Mouse (Mus musculus): Measurements from ENCODE around the gene Mme. TPM values are rescaled to one million over a fixed set of nuclear protein-coding genes. Genes with fewer than 3 reads are reported as not detected.

Gene Mme
- polyA plus RNA-seq, 1 experiment: 1.4 TPM

DNA sequence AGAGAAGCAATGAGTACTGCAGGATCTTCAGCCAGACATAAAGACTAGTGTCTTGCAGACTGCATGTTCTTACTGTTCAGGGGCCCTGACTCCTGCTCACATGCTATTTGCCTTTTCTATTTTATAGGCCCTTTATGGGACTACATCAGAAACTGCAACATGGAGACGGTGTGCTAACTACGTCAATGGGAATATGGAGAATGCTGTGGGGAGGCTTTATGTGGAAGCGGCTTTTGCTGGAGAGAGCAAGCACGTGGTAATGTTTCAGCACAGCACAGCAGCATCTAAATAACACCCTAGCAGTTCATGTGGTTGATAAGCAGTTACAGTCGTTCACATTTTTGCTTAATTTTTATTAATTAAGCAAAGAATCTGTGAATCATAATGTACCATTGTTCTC lies 103.7 kb downstream of the Mme start:
- Histone ChIP-seq H3K27me3 (ENCODE audit: control insufficient read depth, insufficient read depth, low read length) (no peaks in the 10 kb centered on the region), H3K4me1 (replicated peaks; ENCODE audit: control insufficient read depth, insufficient read depth, low read length) (no peaks in the 10 kb centered on the region), H3K36me3 (ENCODE audit: control insufficient read depth, insufficient read depth, low read length) (no peaks in the 10 kb centered on the region), H3K27ac (ENCODE audit: control insufficient read depth, insufficient read depth, low read length) (no peak overlapping the region), H3K4me3 (ENCODE audit: control insufficient read depth, insufficient read depth, low read length) (no peak overlapping the region)
- no peak for TF ChIP-seq POLR2A (IDR thresholded peaks at IDR 0.05; ENCODE audit: control insufficient read depth, extremely low read depth, insufficient read depth, low read length, poor library complexity)
- no peak for TF ChIP-seq CTCF (IDR thresholded peaks at IDR 0.05; ENCODE audit: borderline replicate concordance, control insufficient read depth, extremely low read depth, insufficient read depth, low read length, poor library complexity)
- WGBS: 83% methylated on average over 5 of the region's 5 CpGs
- DNase-seq: no peak

DNA sequence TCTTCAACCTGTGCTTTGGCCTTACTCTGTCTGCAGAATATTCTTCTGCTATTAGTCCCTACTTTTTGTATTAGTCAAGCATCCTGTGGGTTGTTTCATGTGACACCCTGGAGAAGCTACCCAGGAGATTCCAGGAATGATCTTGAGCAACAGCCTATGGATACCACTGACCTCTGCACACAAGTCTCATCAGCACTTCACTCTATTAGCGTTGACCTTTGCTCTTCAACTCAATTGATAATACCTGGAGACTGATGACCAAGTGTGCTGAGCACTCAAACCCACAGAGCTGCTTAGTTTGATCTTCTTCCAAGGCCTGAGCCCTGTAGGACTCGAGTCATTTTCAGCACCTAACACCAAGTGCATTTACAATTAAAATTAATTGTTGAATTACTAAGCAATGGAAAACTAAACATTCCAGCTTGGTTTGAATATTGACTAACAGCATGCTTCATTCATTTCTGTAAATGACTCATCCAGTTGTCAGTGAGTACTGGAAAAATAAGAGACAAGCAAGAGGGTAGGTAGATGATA lies 107.6 kb downstream of the Mme start:
- DNase-seq: no peak
- no peaks in the 10 kb centered on the region for H3K27me3 ChIP-seq (ENCODE audit: control insufficient read depth, insufficient read depth, low read length)
- H3K4me3 ChIP-seq (ENCODE audit: control insufficient read depth, insufficient read depth, low read length): no peak overlapping the region
- H3K27ac ChIP-seq (ENCODE audit: control insufficient read depth, insufficient read depth, low read length): no peak overlapping the region
- TF ChIP-seq POLR2A (IDR thresholded peaks at IDR 0.05; ENCODE audit: control insufficient read depth, extremely low read depth, insufficient read depth, low read length, poor library complexity) (no peak), CTCF (IDR thresholded peaks at IDR 0.05; ENCODE audit: borderline replicate concordance, control insufficient read depth, extremely low read depth, insufficient read depth, low read length, poor library complexity) (no peak)
- H3K36me3 ChIP-seq (ENCODE audit: control insufficient read depth, insufficient read depth, low read length): no peaks in the 10 kb centered on the region
- 76% methylated on average over 2 of the region's 2 CpGs for WGBS
- no peaks in the 10 kb centered on the region for H3K4me1 ChIP-seq (replicated peaks; ENCODE audit: control insufficient read depth, insufficient read depth, low read length)

DNA sequence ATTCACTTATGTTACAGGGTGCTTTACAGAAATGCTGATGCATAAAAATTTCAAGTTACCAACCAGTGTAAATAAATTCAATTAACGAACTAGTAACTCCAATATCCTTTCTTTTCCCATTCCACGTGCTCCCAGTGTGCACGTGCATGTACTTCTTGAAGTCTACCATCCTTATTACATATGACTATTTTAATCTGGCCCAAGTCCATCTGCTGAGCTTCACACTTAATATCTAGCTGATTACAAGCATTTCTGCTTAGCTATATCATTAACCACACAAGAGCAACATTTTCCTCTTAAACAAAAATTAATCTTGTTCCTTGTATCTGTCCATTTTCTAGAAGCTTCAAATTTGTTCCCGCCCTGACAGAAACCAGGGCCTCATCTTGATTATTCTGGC lies 108.9 kb downstream of the Mme start:
- H3K27me3 ChIP-seq (ENCODE audit: control insufficient read depth, insufficient read depth, low read length): no peaks in the 10 kb centered on the region
- H3K36me3 ChIP-seq (ENCODE audit: control insufficient read depth, insufficient read depth, low read length): no peaks in the 10 kb centered on the region
- H3K4me3 ChIP-seq (ENCODE audit: control insufficient read depth, insufficient read depth, low read length): no peak overlapping the region
- TF ChIP-seq POLR2A (IDR thresholded peaks at IDR 0.05; ENCODE audit: control insufficient read depth, extremely low read depth, insufficient read depth, low read length, poor library complexity) (no peak), CTCF (IDR thresholded peaks at IDR 0.05; ENCODE audit: borderline replicate concordance, control insufficient read depth, extremely low read depth, insufficient read depth, low read length, poor library complexity) (no peak)
- H3K4me1 ChIP-seq (replicated peaks; ENCODE audit: control insufficient read depth, insufficient read depth, low read length): no peaks in the 10 kb centered on the region
- H3K27ac ChIP-seq (ENCODE audit: control insufficient read depth, insufficient read depth, low read length): no peak overlapping the region
- DNase-seq: no peak
- 92% methylated on average over 4 of the region's 4 CpGs for WGBS

DNA sequence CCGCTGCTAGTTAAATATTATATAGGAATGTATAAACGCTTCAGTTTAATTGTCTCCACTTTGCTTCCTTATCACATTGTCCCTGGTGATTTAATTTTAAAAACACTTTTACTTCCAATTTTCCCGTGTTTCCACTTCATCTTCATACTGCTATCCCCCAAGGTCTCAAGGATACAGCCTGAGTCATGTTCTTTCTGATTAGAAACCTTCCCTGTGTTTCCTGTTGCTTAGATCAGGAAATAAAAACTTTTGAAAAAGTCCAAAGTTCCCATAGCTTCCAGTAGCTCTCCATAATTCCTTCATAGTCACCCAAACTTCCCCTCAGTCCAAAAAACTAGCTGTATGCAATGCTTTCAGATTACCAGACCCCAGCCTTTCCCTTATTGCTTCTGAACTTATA lies 109.4 kb downstream of the Mme start:
- no peak for TF ChIP-seq POLR2A (IDR thresholded peaks at IDR 0.05; ENCODE audit: control insufficient read depth, extremely low read depth, insufficient read depth, low read length, poor library complexity)
- no peak for TF ChIP-seq CTCF (IDR thresholded peaks at IDR 0.05; ENCODE audit: borderline replicate concordance, control insufficient read depth, extremely low read depth, insufficient read depth, low read length, poor library complexity)
- no peak for DNase-seq
- no peaks in the 10 kb centered on the region for H3K27me3 ChIP-seq (ENCODE audit: control insufficient read depth, insufficient read depth, low read length)
- no peaks in the 10 kb centered on the region for H3K36me3 ChIP-seq (ENCODE audit: control insufficient read depth, insufficient read depth, low read length)
- H3K27ac ChIP-seq (ENCODE audit: control insufficient read depth, insufficient read depth, low read length): no peak overlapping the region
- no peak overlapping the region for H3K4me3 ChIP-seq (ENCODE audit: control insufficient read depth, insufficient read depth, low read length)
- WGBS: 77% methylated on average over 3 of the region's 3 CpGs
- H3K4me1 ChIP-seq (replicated peaks; ENCODE audit: control insufficient read depth, insufficient read depth, low read length): no peaks in the 10 kb centered on the region

DNA sequence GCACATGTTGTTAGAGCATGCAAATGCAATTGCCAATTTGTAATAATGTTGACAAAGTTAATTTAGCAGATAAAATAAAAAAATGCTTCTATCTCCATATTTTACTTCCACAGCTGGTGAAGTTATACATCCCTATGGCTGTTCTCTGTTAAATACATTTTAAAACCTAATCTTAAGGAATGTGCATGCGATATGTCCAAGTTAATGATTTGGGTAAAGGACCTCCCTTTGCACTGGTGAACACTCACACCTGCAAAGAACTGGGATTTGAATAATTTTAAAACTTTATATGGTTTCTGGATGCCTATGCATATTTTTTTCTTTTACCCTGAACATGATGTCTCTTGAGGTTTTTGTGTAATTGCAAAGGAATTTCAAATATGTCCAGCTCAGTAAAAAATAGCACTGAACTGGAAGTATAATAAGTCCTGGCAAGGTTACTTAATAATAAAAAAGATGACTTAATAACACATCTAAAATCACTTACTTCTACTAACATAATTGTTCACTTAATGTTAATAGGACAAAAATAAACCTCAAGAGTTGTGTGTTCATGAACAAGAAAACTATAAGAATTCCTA lies 110.4 kb downstream of the Mme start:
- no peak for DNase-seq
- 96% methylated on average over 1 of the region's 1 CpGs for WGBS
- H3K4me3 ChIP-seq (ENCODE audit: control insufficient read depth, insufficient read depth, low read length): no peak overlapping the region
- H3K27me3 ChIP-seq (ENCODE audit: control insufficient read depth, insufficient read depth, low read length): no peaks in the 10 kb centered on the region
- H3K4me1 ChIP-seq (replicated peaks; ENCODE audit: control insufficient read depth, insufficient read depth, low read length): no peaks in the 10 kb centered on the region
- H3K27ac ChIP-seq (ENCODE audit: control insufficient read depth, insufficient read depth, low read length): no peak overlapping the region
- no peaks in the 10 kb centered on the region for H3K36me3 ChIP-seq (ENCODE audit: control insufficient read depth, insufficient read depth, low read length)
- TF ChIP-seq POLR2A (IDR thresholded peaks at IDR 0.05; ENCODE audit: control insufficient read depth, extremely low read depth, insufficient read depth, low read length, poor library complexity) (no peak), CTCF (IDR thresholded peaks at IDR 0.05; ENCODE audit: borderline replicate concordance, control insufficient read depth, extremely low read depth, insufficient read depth, low read length, poor library complexity) (no peak)

DNA sequence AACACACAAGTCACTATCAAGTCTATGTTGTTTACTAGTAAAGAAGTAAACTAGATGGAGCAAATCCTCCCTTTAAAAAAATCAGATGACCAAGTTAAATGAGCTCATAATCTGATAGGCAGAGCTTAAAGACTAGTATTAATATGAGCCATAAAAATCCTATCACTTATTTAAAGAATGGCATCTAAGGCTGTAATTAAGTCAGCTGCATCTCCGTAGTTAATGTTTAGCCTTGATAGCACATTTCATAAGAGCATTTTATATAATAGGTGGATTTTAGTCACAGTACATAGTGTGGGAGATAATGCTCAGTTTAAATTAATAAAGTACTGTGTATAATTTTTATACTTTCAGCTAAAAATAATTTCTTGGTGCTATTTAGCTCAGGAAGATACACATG lies 118.2 kb downstream of the Mme start:
- Histone ChIP-seq H3K27ac (ENCODE audit: control insufficient read depth, insufficient read depth, low read length) (no peak overlapping the region), H3K4me3 (ENCODE audit: control insufficient read depth, insufficient read depth, low read length) (no peak overlapping the region), H3K27me3 (ENCODE audit: control insufficient read depth, insufficient read depth, low read length) (no peaks in the 10 kb centered on the region), H3K4me1 (replicated peaks; ENCODE audit: control insufficient read depth, insufficient read depth, low read length) (no peaks in the 10 kb centered on the region), H3K36me3 (ENCODE audit: control insufficient read depth, insufficient read depth, low read length) (no peaks in the 10 kb centered on the region)
- TF ChIP-seq POLR2A (IDR thresholded peaks at IDR 0.05; ENCODE audit: control insufficient read depth, extremely low read depth, insufficient read depth, low read length, poor library complexity): no peak
- TF ChIP-seq CTCF (IDR thresholded peaks at IDR 0.05; ENCODE audit: borderline replicate concordance, control insufficient read depth, extremely low read depth, insufficient read depth, low read length, poor library complexity): no peak
- 79% methylated on average over 1 of the region's 1 CpGs for WGBS
- DNase-seq: no peak

DNA sequence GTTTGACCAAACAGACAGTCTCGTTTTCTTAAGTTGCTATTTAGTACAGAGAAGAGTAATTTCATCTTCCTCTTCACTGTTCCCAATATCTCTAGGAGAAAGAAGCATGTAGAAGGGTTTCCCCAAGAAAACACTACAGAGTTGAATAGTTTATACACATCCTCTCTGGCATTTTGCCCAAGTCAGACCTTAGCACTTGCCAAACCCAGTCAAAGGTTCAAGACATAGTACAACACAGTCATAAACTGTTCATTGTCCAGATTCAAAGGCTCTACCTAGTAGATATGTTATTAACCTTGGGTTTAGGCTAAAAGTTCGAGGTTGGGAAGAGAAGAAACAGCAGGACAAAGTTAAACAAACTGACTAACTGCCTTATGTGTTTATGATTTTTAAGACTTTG lies 143.7 kb downstream of the Mme start:
- Histone ChIP-seq H3K27me3 (ENCODE audit: control insufficient read depth, insufficient read depth, low read length) (no peaks in the 10 kb centered on the region), H3K27ac (ENCODE audit: control insufficient read depth, insufficient read depth, low read length) (no peak overlapping the region), H3K4me3 (ENCODE audit: control insufficient read depth, insufficient read depth, low read length) (no peak overlapping the region), H3K36me3 (ENCODE audit: control insufficient read depth, insufficient read depth, low read length) (no peaks in the 10 kb centered on the region), H3K4me1 (replicated peaks; ENCODE audit: control insufficient read depth, insufficient read depth, low read length) (no peaks in the 10 kb centered on the region)
- WGBS: 47% methylated on average over 2 of the region's 2 CpGs
- TF ChIP-seq POLR2A (IDR thresholded peaks at IDR 0.05; ENCODE audit: control insufficient read depth, extremely low read depth, insufficient read depth, low read length, poor library complexity): no peak
- no peak for TF ChIP-seq CTCF (IDR thresholded peaks at IDR 0.05; ENCODE audit: borderline replicate concordance, control insufficient read depth, extremely low read depth, insufficient read depth, low read length, poor library complexity)
- DNase-seq: no peak
